Mouse (Mus musculus): ENCODE results near the gene Grwd1. TPM values are rescaled to one million over a fixed set of nuclear protein-coding genes. Genes with fewer than 3 reads are reported as not detected.
A peak's percentile ranks its signal among the peaks of the same experiment; 100 is the strongest.

Grwd1 gene
- total and polyA plus RNA-seq, 3 experiments = 10.2 to 72.8 (median 20.6) TPM

DNA sequence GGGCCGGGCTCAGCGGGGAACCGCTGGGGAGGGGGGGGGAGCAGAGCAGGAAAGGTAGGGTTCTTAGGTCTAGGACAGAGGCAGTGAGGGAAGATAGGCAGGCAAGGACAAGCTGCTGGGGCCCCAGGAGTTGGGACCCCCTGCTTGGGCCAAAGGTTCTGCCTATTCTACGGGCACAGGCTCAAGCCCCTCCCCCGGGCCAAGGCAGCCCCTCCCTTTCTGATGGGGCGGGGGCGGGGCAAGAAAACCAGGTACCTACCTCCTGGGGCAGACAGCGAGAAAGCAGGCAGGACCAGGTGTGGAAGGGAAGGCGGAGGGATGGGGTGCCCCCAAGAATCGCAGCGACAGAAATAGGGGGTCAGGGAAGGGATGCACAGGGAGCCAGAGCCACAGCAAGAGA, 22.3 kb downstream of the Grwd1 start:
- Histone ChIP-seq H3K36me3 (replicated peaks) (peaks cover 75% of the 10 kb centered on the region), H3K4me1 (ENCODE audit: insufficient read depth, low read depth, low read length) (peaks cover 29% of the 10 kb centered on the region), H3K27me3 (ENCODE audit: insufficient read depth, low read length) (no peaks in the 10 kb centered on the region; the same call in 1 of the 2 replicates), H3K4me3 (ENCODE audit: low read depth, low read length) (no peak overlapping the region), H3K9me3 (replicated peaks) (no peaks in the 10 kb centered on the region)
- no peak for ATAC-seq (ENCODE audit: extremely low read depth, insufficient number of reproducible peaks, low FRiP score, poor library complexity, severe bottlenecking)
- no peak for TF ChIP-seq TAL1 (conservative IDR thresholded peaks at IDR 0.05; ENCODE audit: low read depth, low read length)
- no peak for TF ChIP-seq GATA1 (IDR thresholded peaks at IDR 0.05; ENCODE audit: borderline replicate concordance, low read length)
- no peak for TF ChIP-seq GATA2 (IDR thresholded peaks at IDR 0.05; ENCODE audit: borderline replicate concordance, low read depth, low read length)
- no peak for TF ChIP-seq CTCF (IDR thresholded peaks at IDR 0.05; ENCODE audit: low read depth, low read length)
- TF ChIP-seq POLR2AphosphoS5 (IDR thresholded peaks at IDR 0.05; ENCODE audit: insufficient replicate concordance, low read depth, low read length) = no peak
- DNase-seq (ENCODE audit: low spot score) = no peak

DNA sequence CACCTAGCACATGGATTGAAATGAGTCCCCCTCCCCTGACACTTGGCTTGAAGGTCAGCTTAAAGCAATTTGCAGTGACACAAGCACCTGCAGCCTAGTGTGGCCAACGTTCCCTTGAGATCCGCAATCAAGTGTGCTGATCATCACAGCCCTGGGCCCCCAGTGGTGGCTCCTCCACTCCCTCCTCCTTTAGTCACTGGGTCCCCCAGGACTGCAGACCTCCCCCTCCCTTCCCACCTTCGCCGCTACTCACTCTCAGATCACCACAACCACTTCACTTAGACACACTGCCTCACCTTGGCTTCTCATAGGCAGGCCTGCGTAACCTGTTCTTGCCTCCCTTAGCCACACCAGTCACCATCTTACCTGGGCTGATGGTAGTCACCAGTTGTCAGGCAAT, 24.8 kb downstream of the Grwd1 start:
- DNase-seq (ENCODE audit: low spot score) = no peak
- TF ChIP-seq GATA2 (IDR thresholded peaks at IDR 0.05; ENCODE audit: borderline replicate concordance, low read depth, low read length) (no peak), CTCF (IDR thresholded peaks at IDR 0.05; ENCODE audit: low read depth, low read length) (no peak), GATA1 (IDR thresholded peaks at IDR 0.05; ENCODE audit: borderline replicate concordance, low read length) (no peak), POLR2AphosphoS5 (IDR thresholded peaks at IDR 0.05; ENCODE audit: insufficient replicate concordance, low read depth, low read length) (no peak), TAL1 (conservative IDR thresholded peaks at IDR 0.05; ENCODE audit: low read depth, low read length) (no peak)
- H3K27me3 ChIP-seq (ENCODE audit: insufficient read depth, low read length) = peaks cover 9% of the 10 kb centered on the region
- no peak overlapping the region for H3K4me3 ChIP-seq (ENCODE audit: low read depth, low read length)
- ATAC-seq (ENCODE audit: extremely low read depth, insufficient number of reproducible peaks, low FRiP score, poor library complexity, severe bottlenecking) = no peak
- peaks cover 13% of the 10 kb centered on the region for H3K4me1 ChIP-seq (ENCODE audit: insufficient read depth, low read depth, low read length)
- H3K36me3 ChIP-seq (replicated peaks) = peaks cover 52% of the 10 kb centered on the region
- H3K9me3 ChIP-seq (replicated peaks) = no peaks in the 10 kb centered on the region

GRCm38 (mm10) chr7:45802551-45802950, 28.2 kb downstream of the Grwd1 start:
- DNase-seq (ENCODE audit: low spot score) (no peak), ATAC-seq (ENCODE audit: extremely low read depth, insufficient number of reproducible peaks, low FRiP score, poor library complexity, severe bottlenecking) (no peak)
- H3K4me1 ChIP-seq (ENCODE audit: insufficient read depth, low read depth, low read length) = peaks cover 24% of the 10 kb centered on the region
- no peak for TF ChIP-seq CTCF (IDR thresholded peaks at IDR 0.05; ENCODE audit: low read depth, low read length)
- TF ChIP-seq GATA1 (IDR thresholded peaks at IDR 0.05; ENCODE audit: borderline replicate concordance, low read length) = no peak
- no peak for TF ChIP-seq TAL1 (conservative IDR thresholded peaks at IDR 0.05; ENCODE audit: low read depth, low read length)
- TF ChIP-seq POLR2AphosphoS5 (IDR thresholded peaks at IDR 0.05; ENCODE audit: insufficient replicate concordance, low read depth, low read length) = no peak
- no peak for TF ChIP-seq GATA2 (IDR thresholded peaks at IDR 0.05; ENCODE audit: borderline replicate concordance, low read depth, low read length)
- no peaks in the 10 kb centered on the region for H3K9me3 ChIP-seq (replicated peaks)
- peaks cover 28% of the 10 kb centered on the region for H3K27me3 ChIP-seq (ENCODE audit: insufficient read depth, low read length)
- H3K36me3 ChIP-seq (replicated peaks) = peaks cover 18% of the 10 kb centered on the region
- no peak overlapping the region for H3K4me3 ChIP-seq (ENCODE audit: low read depth, low read length)

DNA sequence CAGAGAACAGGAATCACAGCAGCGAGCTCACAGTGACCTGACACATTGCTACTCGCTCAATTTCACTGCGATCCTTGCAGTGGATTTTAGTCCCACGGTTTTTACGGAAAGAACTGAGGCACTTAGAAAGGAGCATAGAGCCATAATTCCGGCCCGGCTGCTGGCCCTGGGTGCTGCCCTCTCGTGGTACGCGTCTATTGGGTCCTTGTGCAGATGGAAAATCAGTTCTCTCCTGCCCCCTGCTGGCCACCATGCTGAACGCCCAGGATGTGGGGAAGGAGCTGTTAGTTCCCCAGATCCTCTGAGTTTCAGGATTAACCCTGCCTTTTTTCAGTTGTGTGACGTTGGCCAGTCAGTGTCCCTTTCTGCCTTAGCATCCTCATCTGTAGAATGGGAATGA, 29.4 kb downstream of the Grwd1 start:
- peak; percentile 54 for ATAC-seq (ENCODE audit: extremely low read depth, insufficient number of reproducible peaks, low FRiP score, poor library complexity, severe bottlenecking)
- no peak for TF ChIP-seq TAL1 (conservative IDR thresholded peaks at IDR 0.05; ENCODE audit: low read depth, low read length)
- TF ChIP-seq GATA2 (IDR thresholded peaks at IDR 0.05; ENCODE audit: borderline replicate concordance, low read depth, low read length) = no peak
- peak; percentile 90 for TF ChIP-seq CTCF (IDR thresholded peaks at IDR 0.05; ENCODE audit: low read depth, low read length)
- no peak for TF ChIP-seq GATA1 (IDR thresholded peaks at IDR 0.05; ENCODE audit: borderline replicate concordance, low read length)
- TF ChIP-seq POLR2AphosphoS5 (IDR thresholded peaks at IDR 0.05; ENCODE audit: insufficient replicate concordance, low read depth, low read length) = no peak
- peak; percentile 79 for DNase-seq (ENCODE audit: low spot score)
- Histone ChIP-seq H3K4me3 (ENCODE audit: low read depth, low read length) (no peak overlapping the region), H3K9me3 (replicated peaks) (no peaks in the 10 kb centered on the region), H3K36me3 (replicated peaks) (peaks cover 6% of the 10 kb centered on the region), H3K4me1 (ENCODE audit: insufficient read depth, low read depth, low read length) (peaks cover 32% of the 10 kb centered on the region), H3K27me3 (ENCODE audit: insufficient read depth, low read length) (peaks cover 34% of the 10 kb centered on the region)

- TF ChIP-seq TAL1 (conservative IDR thresholded peaks at IDR 0.05; ENCODE audit: low read depth, low read length) = no peak
- TF ChIP-seq GATA1 (IDR thresholded peaks at IDR 0.05; ENCODE audit: borderline replicate concordance, low read length) = no peak
- TF ChIP-seq GATA2 (IDR thresholded peaks at IDR 0.05; ENCODE audit: borderline replicate concordance, low read depth, low read length) = no peak
- TF ChIP-seq POLR2AphosphoS5 (IDR thresholded peaks at IDR 0.05; ENCODE audit: insufficient replicate concordance, low read depth, low read length) = no peak
- no peak for TF ChIP-seq CTCF (IDR thresholded peaks at IDR 0.05; ENCODE audit: low read depth, low read length)
- ATAC-seq (ENCODE audit: extremely low read depth, insufficient number of reproducible peaks, low FRiP score, poor library complexity, severe bottlenecking) = no peak
- peaks cover 30% of the 10 kb centered on the region for H3K4me1 ChIP-seq (ENCODE audit: insufficient read depth, low read depth, low read length)
- no peaks in the 10 kb centered on the region for H3K36me3 ChIP-seq (replicated peaks)
- no peak for DNase-seq (ENCODE audit: low spot score)
- H3K9me3 ChIP-seq (replicated peaks) = no peaks in the 10 kb centered on the region
- peaks cover 34% of the 10 kb centered on the region for H3K27me3 ChIP-seq (ENCODE audit: insufficient read depth, low read length)
- no peak overlapping the region for H3K4me3 ChIP-seq (ENCODE audit: low read depth, low read length)
Observed at GRCm38 (mm10) chr7:45800546-45801204, 30.1 kb downstream of the Grwd1 start.

- DNase-seq (ENCODE audit: low spot score) = no peak
- H3K4me3 ChIP-seq (ENCODE audit: low read depth, low read length) = no peak overlapping the region
Observed at GRCm38 (mm10) chr7:45800001-45800400, 30.7 kb downstream of the Grwd1 start.

More at GRCm38 (mm10) chr7:45800001-45800400, 30.7 kb downstream of the Grwd1 start:
- no peak for ATAC-seq (ENCODE audit: extremely low read depth, insufficient number of reproducible peaks, low FRiP score, poor library complexity, severe bottlenecking)
- Histone ChIP-seq H3K36me3 (replicated peaks) (no peaks in the 10 kb centered on the region), H3K4me1 (ENCODE audit: insufficient read depth, low read depth, low read length) (peaks cover 30% of the 10 kb centered on the region), H3K9me3 (replicated peaks) (no peaks in the 10 kb centered on the region), H3K27me3 (ENCODE audit: insufficient read depth, low read length) (peaks cover 36% of the 10 kb centered on the region)
- no peak for TF ChIP-seq TAL1 (conservative IDR thresholded peaks at IDR 0.05; ENCODE audit: low read depth, low read length)
- TF ChIP-seq GATA1 (IDR thresholded peaks at IDR 0.05; ENCODE audit: borderline replicate concordance, low read length) = no peak
- no peak for TF ChIP-seq POLR2AphosphoS5 (IDR thresholded peaks at IDR 0.05; ENCODE audit: insufficient replicate concordance, low read depth, low read length)
- TF ChIP-seq GATA2 (IDR thresholded peaks at IDR 0.05; ENCODE audit: borderline replicate concordance, low read depth, low read length) = no peak
- no peak for TF ChIP-seq CTCF (IDR thresholded peaks at IDR 0.05; ENCODE audit: low read depth, low read length)

All from G1E (cell line).